Mouse (Mus musculus) yolk sac, embryonic 10.5 days (tissue): ENCODE data around the gene Arl8a.
"Not testable (repeated sequence)": the region's sequence is repeated elsewhere in the genome, so short reads cannot be mapped to it uniquely, and the experiment has no call there.

ENCODE experiments used
- DNase-seq: peaks from one replicate; pipeline ENCODE4 v3.0.0-alpha.2; 2017; ENCODE audit warnings: low spot score

The Arl8a gene

DNA sequence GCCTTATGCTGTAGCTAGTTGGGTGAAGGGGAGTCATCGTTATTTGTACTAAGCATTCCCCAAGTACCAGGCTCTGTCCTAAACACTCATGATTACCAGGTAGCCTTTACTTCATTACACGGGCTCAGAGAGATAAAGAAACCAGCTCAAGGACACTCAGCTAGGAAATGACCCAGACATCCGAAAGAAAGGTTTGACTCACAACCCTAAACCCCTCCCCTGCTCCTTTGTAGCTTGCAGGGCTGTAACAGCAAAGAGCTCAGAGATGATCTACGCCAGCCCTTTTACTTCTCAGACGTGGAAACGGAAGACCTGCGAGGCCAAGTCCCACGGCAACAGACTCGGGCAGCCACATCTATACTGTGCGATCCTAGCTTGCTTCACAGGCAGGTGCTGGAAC, 23.7 kb downstream of the Arl8a start:
- no peak for DNase-seq

DNA sequence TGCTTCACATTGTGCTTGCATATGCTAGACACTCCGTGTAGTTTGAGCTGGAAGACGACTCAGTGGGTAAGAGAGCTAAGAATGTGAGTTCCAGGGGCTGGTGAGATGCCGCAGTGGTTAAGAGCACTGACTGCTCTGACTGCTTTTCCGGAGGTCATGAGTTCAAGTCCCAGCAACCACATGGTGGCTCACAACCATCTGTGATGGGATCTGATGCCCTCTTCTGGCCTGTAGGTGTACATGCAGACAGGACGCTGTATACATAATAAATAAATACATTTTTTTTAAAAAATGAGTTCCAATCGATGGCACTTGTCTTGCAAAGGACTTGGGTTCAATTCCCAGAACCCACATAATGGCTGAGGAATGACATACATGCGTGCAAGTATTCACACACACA, 24.6 kb downstream of the Arl8a start:
- DNase-seq, result no peak

- peak; percentile 77 for DNase-seq
Measured at GRCm38 (mm10) chr1:135171984-135172383, 25.4 kb downstream of the Arl8a start.

DNA sequence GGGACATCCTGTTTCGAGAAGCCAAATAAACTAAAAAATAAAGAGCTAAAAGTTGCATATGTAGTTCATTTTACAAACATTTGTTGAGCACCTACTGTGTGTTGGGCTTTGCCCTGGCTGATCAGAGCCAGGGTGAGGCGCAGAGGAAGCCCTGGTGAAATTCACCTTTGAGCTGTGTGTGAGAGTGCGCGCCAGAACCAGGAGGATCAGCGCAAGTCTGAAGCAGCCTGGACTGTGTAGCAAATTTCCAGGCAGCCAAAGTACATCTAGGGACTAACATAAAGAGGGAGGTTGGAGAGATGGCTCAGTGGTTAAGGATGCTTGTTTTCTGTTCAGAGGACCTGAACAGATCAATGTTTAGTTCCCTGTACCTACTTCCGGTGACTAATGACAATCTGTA, 26.7 kb downstream of the Arl8a start:
- DNase-seq, result no peak

GRCm38 (mm10) chr1:135175176-135175575, 28.6 kb downstream of the Arl8a start:
- peak; percentile 60 for DNase-seq

GRCm38 (mm10) chr1:135177724-135178123, 31.1 kb downstream of the Arl8a start:
- DNase-seq, result no peak

- DNase-seq, result peak; percentile 65
Measured at GRCm38 (mm10) chr1:135178863-135179262, 32.2 kb downstream of the Arl8a start.

DNA sequence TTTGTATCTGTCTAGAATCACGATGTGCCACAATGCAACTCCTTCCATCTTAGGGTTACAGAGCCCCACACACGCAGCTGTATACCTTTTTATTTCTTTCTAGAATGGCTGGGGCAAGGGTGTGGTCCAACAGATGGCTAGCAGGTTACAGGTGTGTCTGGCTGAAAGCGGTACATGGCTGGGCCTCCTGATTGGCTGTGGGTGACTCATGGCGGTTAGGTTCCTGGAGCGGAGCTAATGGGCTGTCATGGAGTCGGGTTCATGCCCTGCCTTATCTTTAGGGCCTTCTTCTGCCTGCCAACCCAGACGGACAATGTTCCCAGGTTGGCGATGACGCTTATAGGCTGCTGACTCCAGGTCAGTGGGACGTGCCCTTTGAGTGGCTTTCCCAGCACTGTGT, 34.2 kb downstream of the Arl8a start:
- DNase-seq, result no peak

DNA sequence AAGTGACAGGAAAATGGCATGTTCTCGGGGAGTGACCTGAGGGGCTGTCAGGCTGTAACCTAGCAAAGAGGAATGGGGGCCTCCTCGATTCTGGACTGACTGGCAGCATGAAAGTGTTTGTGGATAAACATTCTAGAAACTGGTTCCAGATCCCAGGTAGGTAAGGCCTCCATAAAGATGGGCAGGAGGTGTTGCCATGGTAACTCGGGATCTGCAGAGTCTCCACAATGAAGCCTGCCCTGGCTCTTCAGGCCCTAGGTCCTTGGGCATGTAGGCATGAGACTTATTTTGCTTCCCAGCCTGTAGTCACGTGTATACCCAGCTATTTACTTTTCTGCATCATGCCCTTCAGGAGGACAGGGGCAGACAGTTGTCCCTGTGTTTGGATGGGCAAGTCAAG, 34.7 kb downstream of the Arl8a start:
- no peak for DNase-seq

DNA sequence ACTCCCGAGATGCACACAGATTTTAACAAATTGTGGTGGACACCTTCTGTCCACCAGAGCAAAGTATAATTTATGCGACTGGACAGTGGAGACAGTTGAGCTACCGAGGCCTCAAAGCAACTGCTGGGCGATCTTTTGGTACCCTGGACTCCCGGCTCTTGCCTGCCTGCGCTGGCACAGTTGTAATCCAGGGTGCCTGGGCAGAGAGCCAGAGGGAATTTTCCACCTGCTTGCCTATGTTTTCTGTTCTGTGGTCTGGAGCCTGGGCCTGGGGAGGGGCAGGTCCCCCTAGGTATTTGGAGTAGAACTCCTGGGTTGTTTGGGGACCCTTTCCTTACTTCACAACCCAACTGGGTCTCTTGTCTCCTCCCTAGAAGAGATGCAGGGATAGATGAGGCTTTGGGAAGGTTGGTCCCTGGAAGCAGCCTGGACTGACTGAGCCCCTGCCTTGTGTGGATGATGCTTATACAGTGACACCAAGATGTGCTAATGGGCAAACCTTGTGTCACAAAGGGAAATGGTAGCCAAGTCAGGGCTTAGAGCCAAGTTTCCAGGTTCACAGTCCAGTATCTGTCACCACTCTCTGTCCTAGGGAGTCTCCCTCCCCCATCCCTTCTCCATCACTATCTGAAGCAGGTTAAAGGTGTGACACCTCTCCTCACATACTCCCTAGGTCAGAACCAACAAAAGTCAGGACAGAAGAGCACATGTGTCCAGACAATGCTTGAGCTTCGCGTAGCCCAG, 35.4 kb downstream of the Arl8a start:
- no peak for DNase-seq

DNA sequence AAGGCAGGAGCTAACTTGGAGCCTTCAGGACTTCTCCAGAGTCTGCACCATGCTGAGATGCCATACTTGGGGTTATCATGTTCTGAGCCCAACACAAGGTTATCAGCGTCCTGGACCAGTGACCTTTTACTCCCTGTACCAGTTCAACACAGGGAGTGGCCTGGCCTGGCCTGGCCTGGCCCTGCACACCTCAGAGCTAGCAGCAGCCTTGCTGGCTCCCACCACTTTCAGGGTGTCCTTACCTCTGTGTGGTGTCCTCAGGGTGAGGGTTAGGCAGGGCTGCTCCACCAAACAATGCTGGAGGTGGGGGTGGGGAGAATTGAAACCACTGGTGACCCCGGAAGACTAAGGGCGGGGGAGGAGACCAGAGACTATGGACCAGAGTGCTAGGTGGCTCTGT, 36.4 kb downstream of the Arl8a start:
- DNase-seq, result no peak

GRCm38 (mm10) chr1:135183448-135183847, 36.8 kb downstream of the Arl8a start:
- DNase-seq, result no peak

DNA sequence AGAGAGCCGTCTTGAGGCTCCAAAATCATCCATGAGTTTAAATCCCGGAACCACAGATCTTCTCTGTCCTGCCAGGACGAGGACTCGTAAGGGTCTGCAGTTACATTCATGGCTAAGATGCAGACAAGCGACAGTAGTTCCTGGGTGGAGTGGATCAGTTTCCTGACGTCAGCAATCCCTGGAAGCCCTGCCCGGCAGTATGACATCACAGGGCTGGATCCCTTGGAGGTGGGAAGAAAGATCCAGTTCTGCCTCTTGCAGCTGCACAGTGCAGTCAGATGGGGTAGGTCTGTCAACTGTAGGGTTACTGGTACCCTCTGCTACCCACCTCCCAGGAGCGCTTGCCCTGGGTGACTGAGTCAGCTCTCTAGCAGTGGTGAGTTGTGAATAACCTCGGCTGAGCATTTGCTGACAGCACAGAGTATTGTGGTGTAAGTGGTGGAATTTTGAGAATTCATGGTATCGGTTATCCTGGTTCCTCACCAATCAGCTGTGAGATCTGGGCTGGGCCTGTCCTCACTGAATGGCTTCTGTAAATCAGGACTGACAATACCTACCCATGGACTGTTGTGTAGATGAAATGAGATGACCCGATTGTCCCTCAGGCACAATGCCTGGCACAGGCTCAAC, 37.4 kb downstream of the Arl8a start:
- no peak for DNase-seq

GRCm38 (mm10) chr1:135185936-135186335, 39.3 kb downstream of the Arl8a start:
- no peak for DNase-seq

GRCm38 (mm10) chr1:135186427-135186826, 39.8 kb downstream of the Arl8a start:
- DNase-seq, result no peak

GRCm38 (mm10) chr1:135187016-135187415, 40.4 kb downstream of the Arl8a start:
- not testable (repeated sequence) for DNase-seq

DNA sequence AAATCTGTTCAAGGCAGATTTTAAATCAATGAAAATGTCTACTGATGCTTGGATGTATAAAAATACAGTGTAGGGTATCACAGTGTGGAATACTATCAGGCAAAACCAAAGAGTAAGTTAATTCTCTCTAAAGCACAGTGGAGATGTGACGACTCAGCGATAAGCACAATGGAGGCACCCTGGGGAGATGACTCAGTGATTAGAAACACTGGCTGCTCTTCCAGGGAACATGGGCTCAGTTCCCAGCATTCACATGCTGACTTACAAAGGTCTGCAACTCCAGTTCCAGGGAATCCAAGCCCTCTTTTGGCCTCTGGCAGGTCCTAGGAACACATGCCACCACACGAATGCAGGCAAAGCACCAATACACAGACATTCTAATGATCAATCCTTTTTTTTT, 41.6 kb downstream of the Arl8a start:
- DNase-seq, result no peak

- no peak for DNase-seq
Measured at GRCm38 (mm10) chr1:135189186-135189585, 42.6 kb downstream of the Arl8a start.

DNA sequence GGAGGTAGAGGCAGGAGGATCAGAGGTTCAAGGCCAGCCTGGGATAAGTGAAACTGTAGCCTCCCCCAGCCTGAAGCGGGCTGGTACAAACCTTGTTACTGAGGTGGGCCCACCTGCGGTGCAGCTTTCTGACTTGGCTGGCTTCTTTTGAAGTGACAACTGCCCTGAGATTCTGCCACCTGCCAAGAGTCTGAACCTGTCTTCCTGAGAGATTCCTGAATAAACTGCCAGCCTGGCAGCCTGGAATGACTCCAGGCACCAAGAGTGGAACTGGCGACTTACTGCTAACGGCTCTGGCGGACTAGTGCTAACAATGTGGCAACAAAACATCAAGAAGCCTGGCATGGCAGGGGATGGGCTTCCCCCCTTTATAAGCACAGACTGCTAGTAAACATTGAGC, 47.7 kb downstream of the Arl8a start:
- not testable (repeated sequence) for DNase-seq

- DNase-seq, result no peak
Measured at GRCm38 (mm10) chr1:135195907-135196440, 49.4 kb downstream of the Arl8a start.

DNA sequence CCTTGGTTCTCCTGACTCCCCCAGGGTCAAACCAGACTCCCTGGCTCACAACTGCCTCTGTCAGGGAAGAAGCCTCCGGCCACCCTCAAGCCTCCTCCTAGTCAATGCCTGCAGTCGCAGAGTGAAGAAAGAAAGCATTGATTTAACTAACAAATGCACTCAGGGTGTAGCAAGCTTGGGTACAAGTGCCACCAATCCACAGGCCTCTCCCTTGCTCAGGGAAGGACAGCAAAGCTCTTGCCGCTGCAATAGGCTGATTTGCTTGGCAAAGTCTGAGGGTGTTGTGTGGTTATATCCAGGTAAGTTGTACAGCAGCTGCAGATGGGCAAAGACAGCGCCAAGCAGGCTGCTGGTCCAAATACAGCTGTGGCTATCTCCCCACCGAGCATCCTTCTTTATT, 51.8 kb downstream of the Arl8a start:
- DNase-seq, result no peak

DNA sequence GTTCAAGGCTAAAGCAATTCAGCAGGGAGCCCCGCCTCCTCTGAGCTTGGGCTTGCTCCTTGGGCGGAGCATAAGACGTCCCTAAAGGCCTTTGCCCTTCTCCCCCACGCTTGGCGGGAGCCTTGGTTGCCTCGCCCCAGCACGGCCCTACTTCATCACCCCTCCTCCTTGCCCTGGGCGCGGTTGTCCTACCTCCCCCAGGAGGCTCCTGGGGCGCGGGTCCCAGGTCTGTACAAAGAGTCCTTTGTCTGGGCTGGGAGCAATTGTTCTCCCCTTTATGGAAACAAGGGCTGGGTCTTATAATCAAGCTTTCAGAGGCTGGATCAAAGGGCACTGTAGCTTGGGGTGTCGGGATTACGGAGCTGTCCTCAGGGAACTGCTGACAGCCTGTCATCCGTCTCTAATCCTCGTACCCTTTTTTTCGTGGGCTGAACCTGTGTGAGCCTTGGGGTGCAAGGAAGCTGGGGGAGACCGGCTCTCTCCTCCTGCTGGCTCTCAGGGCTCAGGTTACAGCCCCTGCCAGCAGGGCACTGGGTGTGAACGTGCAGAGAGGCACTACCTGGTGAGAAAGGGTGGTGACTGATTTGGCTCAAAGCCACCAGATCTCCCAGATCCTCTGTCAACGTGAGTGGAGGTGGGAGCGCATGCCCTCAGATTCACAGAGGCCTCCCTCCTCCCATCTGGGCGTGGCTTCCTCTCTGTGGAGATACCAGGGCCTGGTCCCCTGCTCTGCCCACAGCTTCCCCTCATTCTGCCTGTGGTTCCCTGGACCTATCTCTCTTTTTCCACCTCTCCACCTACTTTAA, 52.6 kb downstream of the Arl8a start:
- peak; percentile 61 for DNase-seq

DNA sequence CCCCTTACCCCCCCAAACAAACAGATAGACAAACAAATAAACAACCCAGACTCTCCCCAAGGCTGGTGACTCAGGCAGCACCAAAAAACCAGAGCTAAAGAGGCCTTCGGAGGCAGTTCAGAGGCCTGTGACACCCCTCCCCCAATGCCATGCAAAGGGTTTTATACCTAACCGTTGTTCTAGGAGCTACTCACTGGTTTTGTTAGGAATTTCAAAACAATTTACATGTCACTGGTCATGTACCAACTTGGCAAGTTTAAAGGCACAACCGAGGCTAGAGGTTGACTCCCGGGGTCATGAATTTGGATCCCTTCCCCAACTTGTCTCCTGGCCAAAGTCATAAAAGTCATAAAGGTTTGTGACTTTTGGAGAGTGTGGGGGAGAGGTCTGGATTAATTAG, 53.8 kb downstream of the Arl8a start:
- DNase-seq, result no peak
